Mouse (Mus musculus) kidney, embryonic 16.5 days (tissue): ENCODE measurements around the gene Fgf22. TPM values are rescaled to one million over a fixed set of nuclear protein-coding genes. Genes with fewer than 3 reads are reported as not detected.

Experiments
- ATAC-seq: fragments of 200-750 bp; cut with Nextera tagmentation; 2 replicates; pipeline ENCODE4 v1.8.0; 2017; ENCODE audit warnings: moderate TSS enrichment; ENCODE audit not compliant: low FRiP score, low TSS enrichment
- H3K27ac ChIP-seq: fragments of 300-500 bp; sonication (generic); 2 replicates; pipeline ENCODE4 v1.5.1; 2014; ENCODE audit warnings: low read length
- H3K27me3 ChIP-seq: fragments of 300-500 bp; sonication (generic); 2 replicates; pipeline ENCODE4 v1.6.1; 2014; ENCODE audit warnings: low read length, control low read depth, mixed read lengths; ENCODE audit not compliant: insufficient read depth
- H3K36me3 ChIP-seq: fragments of 300-500 bp; sonication (generic); 2 replicates; pipeline ENCODE4 v1.6.1; 2014; ENCODE audit warnings: low read length, control low read depth, mixed read lengths; ENCODE audit not compliant: insufficient read depth
- H3K4me1 ChIP-seq: fragments of 300-500 bp; sonication (generic); 2 replicates; pipeline ENCODE4 v1.6.1; 2014; ENCODE audit warnings: low read length, control low read depth, mixed read lengths; ENCODE audit not compliant: insufficient read depth
- H3K4me2 ChIP-seq: fragments of 300-500 bp; sonication (generic); replicated peaks from 2 replicates; pipeline ENCODE4 v1.6.1; 2014; ENCODE audit warnings: low read depth, low read length
- H3K4me3 ChIP-seq: fragments of 300-500 bp; sonication (generic); 2 replicates; pipeline ENCODE4 v1.5.1; 2014; ENCODE audit warnings: mild to moderate bottlenecking, low read length
- H3K9ac ChIP-seq: fragments of 300-500 bp; sonication (generic); replicated peaks from 2 replicates; pipeline ENCODE4 v1.6.1; 2014; ENCODE audit warnings: low read length
- H3K9me3 ChIP-seq: fragments of 300-500 bp; sonication (generic); 2 replicates; pipeline ENCODE4 v1.6.1; 2016; ENCODE audit warnings: low read length, control low read depth
- WGBS: fragments of 180-500 bp; shearing (Covaris S2); extraction: QIAGEN DNeasy Blood & Tissue Kit; methylation state at CpG from one replicate; pipeline ENCODE4 v1.1.7; 2014; 5-methylcytosine and 5-hydroxymethylcytosine counted together
- polyA plus RNA-seq: library from polyadenylated mRNA; unstranded; fragments of >200 nt; fragmentation: Nextera tagmentation; extraction: Ambion mirVana; gene quantifications from 2 replicates; pipeline ENCODE4 v1.2.1, GENCODE M21; 2015

Gene Fgf22
- polyA plus RNA-seq, 1 experiment from 2014 or later: 0.14 TPM

- peaks cover 8% of the 10 kb centered on the region; the same call in 1 of the 2 replicates for H3K9me3 ChIP-seq
- no peaks in the 10 kb centered on the region for H3K36me3 ChIP-seq
- WGBS: 85% methylated on average over 3 of the region's 3 CpGs
- no peak for ATAC-seq
- H3K9ac ChIP-seq: no peak overlapping the region
- no peaks in the 10 kb centered on the region; the same call in 1 of the 2 replicates for H3K27me3 ChIP-seq
- peaks cover 23% of the 10 kb centered on the region for H3K4me1 ChIP-seq
- H3K4me2 ChIP-seq: no peak overlapping the region
- no peak overlapping the region for H3K27ac ChIP-seq
- no peak overlapping the region for H3K4me3 ChIP-seq
Measured at GRCm38 (mm10) chr10:79772320-79772719, 17.4 kb downstream of the Fgf22 start.

- 86% methylated on average over 2 of the region's 2 CpGs for WGBS
- H3K27me3 ChIP-seq: no peaks in the 10 kb centered on the region; the same call in 1 of the 2 replicates
- H3K27ac ChIP-seq: no peak overlapping the region
- H3K36me3 ChIP-seq: no peaks in the 10 kb centered on the region
- H3K9ac ChIP-seq: no peak overlapping the region
- no peak for ATAC-seq
- peaks cover 8% of the 10 kb centered on the region; the same call in 1 of the 2 replicates for H3K9me3 ChIP-seq
- peaks cover 21% of the 10 kb centered on the region for H3K4me1 ChIP-seq
- no peak overlapping the region for H3K4me2 ChIP-seq
- H3K4me3 ChIP-seq: no peak overlapping the region
Measured at GRCm38 (mm10) chr10:79773208-79773607, 18.3 kb downstream of the Fgf22 start.

DNA sequence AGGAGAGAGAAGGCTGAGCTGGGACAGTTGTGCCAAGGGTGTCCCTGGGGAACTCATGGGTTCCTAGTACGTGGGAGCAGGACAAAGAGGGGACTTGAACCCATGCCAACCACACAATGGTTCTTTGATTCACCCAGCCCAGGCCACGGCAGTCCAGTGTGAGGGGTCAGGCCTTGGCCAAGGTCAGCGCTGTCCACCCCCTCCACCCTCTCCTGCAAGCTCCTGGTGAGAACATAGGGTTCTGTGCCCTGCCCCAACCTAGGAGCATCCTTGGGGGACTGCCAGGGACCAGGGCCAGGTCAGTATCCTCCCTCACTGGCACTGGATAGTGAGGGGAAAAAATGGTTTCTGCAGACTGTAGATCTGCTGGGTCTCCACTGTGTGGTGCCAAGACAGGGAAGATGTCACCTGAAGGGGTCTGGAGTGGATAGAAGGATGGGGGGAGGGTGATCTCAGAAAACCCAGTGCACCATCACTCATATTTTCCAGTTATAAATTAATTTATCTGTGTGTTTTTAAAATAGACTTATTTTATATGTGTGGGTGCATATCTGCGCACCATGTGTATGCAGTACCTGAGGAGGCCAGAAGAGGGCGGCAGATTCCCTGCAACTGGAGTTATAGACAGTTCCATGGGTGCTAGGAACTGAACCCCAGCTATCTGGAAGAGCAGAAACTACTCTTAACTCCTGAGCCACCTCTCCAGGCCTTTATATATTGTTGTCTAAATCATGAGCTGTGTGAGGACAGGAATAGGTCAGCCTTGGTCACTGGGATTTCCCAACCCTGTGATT lies 19.8 kb downstream of the Fgf22 start:
- Histone ChIP-seq H3K27ac (no peak overlapping the region), H3K4me2 (no peak overlapping the region), H3K27me3 (no peaks in the 10 kb centered on the region; the same call in 1 of the 2 replicates), H3K4me1 (peaks cover 29% of the 10 kb centered on the region), H3K9me3 (peaks cover 8% of the 10 kb centered on the region; the same call in 1 of the 2 replicates), H3K36me3 (no peaks in the 10 kb centered on the region), H3K4me3 (no peak overlapping the region), H3K9ac (no peak overlapping the region)
- no peak for ATAC-seq
- 68% methylated on average over 5 of the region's 5 CpGs for WGBS

DNA sequence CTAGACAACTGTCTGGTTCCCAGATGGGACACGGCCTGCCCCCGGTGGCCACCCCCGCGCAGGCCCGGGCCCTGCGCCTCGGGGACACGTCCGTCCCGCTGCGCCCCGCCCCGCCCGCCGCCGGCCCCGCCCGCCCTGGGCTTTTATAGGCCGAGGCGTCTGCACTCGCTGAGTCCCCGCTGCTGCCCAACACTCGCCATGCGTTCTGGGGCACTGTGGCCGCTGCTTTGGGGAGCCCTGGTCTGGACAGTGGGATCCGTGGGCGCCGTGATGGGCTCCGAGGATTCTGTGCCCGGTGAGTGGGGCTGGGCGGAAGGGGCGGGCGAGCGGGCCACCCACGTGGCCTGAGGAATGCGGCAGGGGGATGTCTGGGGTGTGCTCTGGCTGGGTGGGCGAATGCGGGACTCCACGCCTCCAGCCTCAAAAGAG lies 22.2 kb downstream of the Fgf22 start, which contains the start of gene Fstl3:
TSS of gene Fstl3 (plus strand) at position 170 of the 429 bp plus-strand sequence.
- peak within 1 kb of the TSS; percentile 59 for H3K4me3 ChIP-seq
- no peak for ATAC-seq
- H3K36me3 ChIP-seq: no peaks in the 10 kb centered on the region
- H3K9me3 ChIP-seq: peaks cover 8% of the 10 kb centered on the region; the same call in 1 of the 2 replicates
- H3K27me3 ChIP-seq: no peaks in the 10 kb centered on the region; the same call in none of the 2 replicates
- 2% methylated on average over 38 of the region's 39 CpGs for whole genome bisulfite sequencing
- H3K9ac ChIP-seq: peak within 1 kb of the TSS; percentile 76
- H3K4me1 ChIP-seq: peaks cover 42% of the 10 kb centered on the region
- H3K27ac ChIP-seq: peak within 1 kb of the TSS; percentile 54
- peak within 1 kb of the TSS; percentile 79 for H3K4me2 ChIP-seq

DNA sequence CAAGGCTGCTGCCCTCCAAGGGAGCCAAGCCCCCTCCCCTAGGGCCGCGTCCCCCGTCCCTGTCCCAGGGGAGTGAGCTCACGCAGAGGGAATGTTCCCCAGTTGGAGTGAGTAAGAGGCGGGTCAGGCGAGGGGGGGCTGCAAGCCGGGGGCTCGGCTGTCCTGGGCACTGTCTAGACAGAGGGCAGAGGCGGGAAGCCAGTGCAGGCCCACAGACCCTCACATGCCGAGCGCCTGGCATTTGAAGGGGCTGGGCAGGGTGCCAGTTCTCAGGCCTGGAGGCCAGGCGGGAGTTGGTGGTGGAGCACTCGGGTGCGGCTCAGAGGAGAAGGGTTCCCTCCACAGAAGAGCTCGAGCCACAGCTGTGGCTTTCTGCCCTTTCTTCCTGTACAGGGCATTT lies 23.1 kb downstream of the Fgf22 start:
- peak overlapping the region; percentile 79 for H3K4me2 ChIP-seq
- H3K27ac ChIP-seq: peak overlapping the region; percentile 54; the same call in 1 of the 2 replicates
- peak overlapping the region; percentile 55 for H3K9ac ChIP-seq
- H3K9me3 ChIP-seq: peaks cover 5% of the 10 kb centered on the region; the same call in 1 of the 2 replicates
- peaks cover 42% of the 10 kb centered on the region for H3K4me1 ChIP-seq
- no peaks in the 10 kb centered on the region; the same call in none of the 2 replicates for H3K27me3 ChIP-seq
- 8% methylated on average over 15 of the region's 15 CpGs for WGBS
- H3K36me3 ChIP-seq: no peaks in the 10 kb centered on the region
- ATAC-seq: 0 out of 2 replicates have a peak, but pooled peaks have one; percentile 10
- H3K4me3 ChIP-seq: peak overlapping the region; percentile 59

GRCm38 (mm10) chr10:79779193-79779592 lies 24.3 kb downstream of the Fgf22 start:
- no peaks in the 10 kb centered on the region; the same call in none of the 2 replicates for H3K27me3 ChIP-seq
- no peaks in the 10 kb centered on the region for H3K36me3 ChIP-seq
- peak overlapping the region; percentile 16; the same call in 1 of the 2 replicates for H3K27ac ChIP-seq
- no peak for ATAC-seq
- no peak overlapping the region for H3K4me3 ChIP-seq
- 19% methylated on average over 2 of the region's 2 CpGs for WGBS
- H3K9ac ChIP-seq: 0 out of 2 replicates have a peak overlapping the region, but pooled peaks have one; percentile 13
- H3K4me2 ChIP-seq: no peak overlapping the region; the same call in 1 of the 2 replicates
- peaks cover 42% of the 10 kb centered on the region for H3K4me1 ChIP-seq
- peaks cover 5% of the 10 kb centered on the region; the same call in 1 of the 2 replicates for H3K9me3 ChIP-seq

DNA sequence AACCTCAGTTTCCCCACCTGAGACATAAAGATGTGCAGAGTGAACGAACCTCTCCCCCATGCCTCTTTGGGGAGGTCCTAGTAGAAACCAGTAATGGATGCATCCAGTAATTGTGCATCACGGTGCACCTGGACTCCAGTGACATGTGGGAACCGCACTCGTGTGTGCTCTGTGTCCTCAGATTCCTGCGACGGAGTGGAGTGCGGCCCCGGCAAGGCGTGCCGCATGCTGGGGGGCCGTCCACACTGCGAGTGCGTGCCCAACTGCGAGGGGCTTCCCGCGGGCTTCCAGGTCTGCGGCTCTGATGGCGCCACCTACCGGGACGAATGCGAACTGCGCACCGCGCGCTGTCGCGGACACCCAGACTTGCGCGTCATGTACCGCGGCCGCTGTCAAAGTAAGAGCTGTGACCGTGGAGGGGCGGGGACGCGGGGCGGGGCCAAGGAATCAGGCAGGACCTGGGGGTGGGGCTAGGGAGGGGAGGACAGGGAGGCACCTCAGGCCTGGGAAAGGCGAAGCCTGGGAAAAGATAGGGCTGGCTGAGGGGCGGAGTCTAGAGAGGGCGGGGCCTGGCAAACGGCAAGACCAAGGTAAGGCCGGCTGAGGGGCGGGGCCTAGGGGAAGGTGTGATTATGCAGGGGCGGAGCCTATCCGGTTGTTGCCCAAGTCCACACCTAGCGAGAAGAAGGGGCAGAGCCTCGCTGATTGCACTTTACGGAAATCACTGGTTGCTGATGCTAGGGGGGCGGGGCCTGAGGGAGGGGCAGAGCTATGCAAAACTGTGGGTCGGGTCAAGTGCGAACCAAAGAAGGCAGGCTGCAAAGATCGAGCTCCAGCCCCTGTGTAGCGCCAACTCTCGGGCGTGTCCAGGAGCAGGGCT lies 25.1 kb downstream of the Fgf22 start:
- Histone ChIP-seq H3K27ac (peak overlapping the region; percentile 70), H3K36me3 (no peaks in the 10 kb centered on the region), H3K4me3 (peak overlapping the region; percentile 55), H3K9me3 (peaks cover 2% of the 10 kb centered on the region; the same call in 1 of the 2 replicates), H3K4me2 (peak overlapping the region; percentile 94), H3K27me3 (no peaks in the 10 kb centered on the region; the same call in none of the 2 replicates), H3K4me1 (peaks cover 42% of the 10 kb centered on the region), H3K9ac (peak overlapping the region; percentile 51; the same call in 1 of the 2 replicates)
- ATAC-seq: peak; percentile 92
- 1% methylated on average over 55 of the region's 55 CpGs for WGBS

- peak overlapping the region; percentile 48; the same call in 1 of the 2 replicates for H3K9ac ChIP-seq
- ATAC-seq: no peak; the same call in none of the 2 replicates
Measured at GRCm38 (mm10) chr10:79780664-79781015, 25.8 kb downstream of the Fgf22 start.

GRCm38 (mm10) chr10:79781139-79781538 lies 26.3 kb downstream of the Fgf22 start:
- Histone ChIP-seq H3K9me3 (no peaks in the 10 kb centered on the region), H3K4me2 (peak overlapping the region; percentile 94), H3K27ac (no peak overlapping the region), H3K4me1 (peaks cover 42% of the 10 kb centered on the region), H3K36me3 (no peaks in the 10 kb centered on the region), H3K9ac (peak overlapping the region; percentile 17; the same call in 1 of the 2 replicates), H3K27me3 (no peaks in the 10 kb centered on the region; the same call in none of the 2 replicates), H3K4me3 (peak overlapping the region; percentile 55)
- no peak for ATAC-seq
- 30% methylated on average over 21 of the region's 21 CpGs for WGBS

More at GRCm38 (mm10) chr10:79780664-79781015, 25.8 kb downstream of the Fgf22 start:
- H3K4me1 ChIP-seq: peaks cover 42% of the 10 kb centered on the region
- H3K9me3 ChIP-seq: no peaks in the 10 kb centered on the region
- H3K36me3 ChIP-seq: no peaks in the 10 kb centered on the region
- peak overlapping the region; percentile 94 for H3K4me2 ChIP-seq
- WGBS: under 1% methylated on average over 13 of the region's 13 CpGs
- H3K27ac ChIP-seq: peak overlapping the region; percentile 70
- H3K4me3 ChIP-seq: peak overlapping the region; percentile 55
- no peaks in the 10 kb centered on the region; the same call in none of the 2 replicates for H3K27me3 ChIP-seq
